In the genomic region with DNA sequence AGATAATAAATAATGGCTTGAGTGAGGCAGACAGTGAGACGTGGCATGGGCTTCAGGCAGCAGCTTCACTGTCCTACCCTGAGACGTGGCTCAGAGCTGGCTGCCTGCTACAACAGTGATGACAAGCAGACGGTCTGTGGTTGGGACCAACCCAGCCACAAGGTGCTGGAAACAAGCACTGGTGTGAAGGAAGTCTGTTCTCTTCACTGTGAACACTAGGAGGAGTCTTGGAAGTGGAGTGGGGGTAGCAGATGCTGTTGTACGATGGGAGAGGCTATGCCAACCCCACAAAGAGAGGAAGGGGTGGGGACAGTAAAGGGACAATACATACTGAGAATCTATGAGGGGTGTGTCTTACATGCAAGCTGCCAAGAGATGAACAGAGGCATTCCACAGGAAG, we compare ENCODE assay signal across 11 mouse cellular contexts. TPM values are rescaled to one million over a fixed set of nuclear protein-coding genes. Genes with fewer than 3 reads are reported as not detected.
DNase-seq lines count a peak whose midpoint lies in the region; ATAC-seq lines count a peak whose summit lies in the region.
"Had no signal": no experiment of that assay in that cellular context is flagged by ENCODE, and none has a peak within 500 bp of the region (broad histone marks: within the 10 kb centered on the region; RNA-seq: fewer than 3 reads in every experiment).

No protein-coding gene starts in this region.

- no peak for DNase-seq in hindbrain, embryonic 10.5 days (ENCODE audit: low spot score)
- peak; percentile 76 for DNase-seq in ZHBTc4 (ENCODE audit: low read depth, low spot score)
- DNase-seq in forebrain, embryonic 14.5 days (ENCODE audit: low spot score), result peak; percentile 65
- DNase-seq in right cerebral cortex, adult 2 months (ENCODE audit: low spot score in 2 of 2), result no peak
- no peak for DNase-seq in embryo, embryonic 11 days
- DNase-seq: kidney, postnatal 10 days had no signal

- H3K36me3 ChIP-seq in hindbrain, embryonic 16.5 days (ENCODE audit: control insufficient read depth, insufficient read depth, low read length), result no peaks in the 10 kb centered on the region
- no peaks in the 10 kb centered on the region for H3K36me3 ChIP-seq in hindbrain, embryonic 10.5 days
- H3K36me3 ChIP-seq in forebrain, embryonic 14.5 days (ENCODE audit: control insufficient read depth, insufficient read depth, low read length), result no peaks in the 10 kb centered on the region
- H3K36me3 ChIP-seq: heart, embryonic 15.5 days; limb, embryonic 13.5 days had no signal

- no peak overlapping the region for H3K4me3 ChIP-seq in hindbrain, embryonic 16.5 days (ENCODE audit: low read length)
- no peak overlapping the region for H3K4me3 ChIP-seq in hindbrain, embryonic 10.5 days
- H3K4me3 ChIP-seq in forebrain, embryonic 14.5 days (ENCODE audit: low read depth, low read length), result no peak overlapping the region
- H3K4me3 ChIP-seq: heart, embryonic 15.5 days; limb, embryonic 13.5 days had no signal

- H3K27ac ChIP-seq in hindbrain, embryonic 16.5 days (ENCODE audit: low read depth, low read length), result no peak overlapping the region
- no peak overlapping the region for H3K27ac ChIP-seq in hindbrain, embryonic 10.5 days
- no peak overlapping the region for H3K27ac ChIP-seq in forebrain, embryonic 14.5 days (ENCODE audit: low read depth, low read length)
- H3K27ac ChIP-seq: heart, embryonic 15.5 days; limb, embryonic 13.5 days had no signal

- H3K9me3 ChIP-seq in hindbrain, embryonic 16.5 days (ENCODE audit: control insufficient read depth, low read length), result no peaks in the 10 kb centered on the region
- H3K9me3 ChIP-seq in hindbrain, embryonic 10.5 days, result no peaks in the 10 kb centered on the region
- no peaks in the 10 kb centered on the region for H3K9me3 ChIP-seq in forebrain, embryonic 14.5 days (replicated peaks; ENCODE audit: control insufficient read depth, low read length)
- H3K9me3 ChIP-seq: heart, embryonic 15.5 days; limb, embryonic 13.5 days; megakaryocyte, embryonic 14.5 days had no signal

- no peak overlapping the region for H3K4me2 ChIP-seq in hindbrain, embryonic 16.5 days (ENCODE audit: low read length)
- H3K4me2 ChIP-seq in forebrain, embryonic 14.5 days (ENCODE audit: low read length), result no peak overlapping the region
- H3K4me2 ChIP-seq: heart, embryonic 15.5 days; limb, embryonic 13.5 days had no signal

- peak; percentile 53; the same call in 1 of the 2 replicates for ATAC-seq in hindbrain, embryonic 16.5 days
- ATAC-seq in forebrain, embryonic 14.5 days, result peak; percentile 65
- 0 out of 2 replicates have a peak, but pooled peaks have one; percentile 14 for ATAC-seq in megakaryocyte, adult 5-6 weeks (ENCODE audit: poor library complexity, severe bottlenecking)

- no peak overlapping the region for H3K9ac ChIP-seq in hindbrain, embryonic 16.5 days (ENCODE audit: low read depth, low read length)
- no peak overlapping the region for H3K9ac ChIP-seq in forebrain, embryonic 14.5 days (ENCODE audit: low read length)
- H3K9ac ChIP-seq: heart, embryonic 15.5 days; limb, embryonic 13.5 days had no signal

- no peaks in the 10 kb centered on the region for H3K27me3 ChIP-seq in hindbrain, embryonic 16.5 days (replicated peaks; ENCODE audit: control insufficient read depth, insufficient read depth, low read length)
- H3K27me3 ChIP-seq in hindbrain, embryonic 10.5 days (ENCODE audit: insufficient read depth, poor library complexity, severe bottlenecking), result no peaks in the 10 kb centered on the region
- H3K27me3 ChIP-seq in forebrain, embryonic 14.5 days (replicated peaks; ENCODE audit: control insufficient read depth, insufficient read depth, low read length), result no peaks in the 10 kb centered on the region
- H3K27me3 ChIP-seq: heart, embryonic 15.5 days; limb, embryonic 13.5 days had no signal

- H3K4me1 ChIP-seq in hindbrain, embryonic 16.5 days (ENCODE audit: control insufficient read depth, insufficient read depth, low read depth, low read length), result no peaks in the 10 kb centered on the region; the same call in 1 of the 2 replicates
- H3K4me1 ChIP-seq in hindbrain, embryonic 10.5 days (replicated peaks), result peaks cover 10% of the 10 kb centered on the region; the same call in 1 of the 2 replicates
- H3K4me1 ChIP-seq in forebrain, embryonic 14.5 days (ENCODE audit: control insufficient read depth, insufficient read depth, low read length), result peaks cover 25% of the 10 kb centered on the region
- H3K4me1 ChIP-seq: megakaryocyte, embryonic 14.5 days had no signal

- WGBS in hindbrain, embryonic 16.5 days, result 65% methylated on average over 4 of the region's 4 CpGs
- WGBS in hindbrain, embryonic 10.5 days, result 77% methylated on average over 4 of the region's 4 CpGs
- 53% methylated on average over 4 of the region's 4 CpGs for WGBS in forebrain, embryonic 14.5 days

RNA-seq across cellular contexts. Expression of a gene that starts 12.0 kb away (rescaled TPM):
- 2.8 and 3.1 TPM in 2 replicates for polyA plus RNA-seq in hindbrain, embryonic 16.5 days (2015; fragmentation: Nextera tagmentation; extraction: Ambion mirVana)
- polyA plus RNA-seq in hindbrain, embryonic 10.5 days (2016; fragmentation: Nextera tagmentation; extraction: Ambion mirVana), result 2.0 and 2.1 TPM in 2 replicates
- polyA plus RNA-seq in forebrain, embryonic 14.5 days (2014; fragmentation: Nextera tagmentation; extraction: Ambion mirVana), result 3.4 and 4.5 TPM in 2 replicates
- 1.0 and 1.2 TPM in 2 replicates for total RNA-seq in megakaryocyte, adult 5-6 weeks (2015)
- 0.98 and 1.8 TPM in 2 replicates for total RNA-seq in megakaryocyte, adult 5-6 weeks (2017)

Comparison
In these comparisons a context has a peak if more than half of its experiments do, and no peak if none do; other contexts are left out.
1. ATAC-seq: peak in every context shown above with its lines; median percentile 65 in forebrain, embryonic 14.5 days; 53 in hindbrain, embryonic 16.5 days; 14 in megakaryocyte, adult 5-6 weeks.
2. DNase-seq: peak in ZHBTc4 (single experiment) and forebrain, embryonic 14.5 days (single experiment); none in hindbrain, embryonic 10.5 days (single experiment), right cerebral cortex, adult 2 months (0 of 2) and embryo, embryonic 11 days (single experiment).